Mouse (Mus musculus): ENCODE measurements around the gene Ooep. TPM values are rescaled to one million over a fixed set of nuclear protein-coding genes. Genes with fewer than 3 reads are reported as not detected.
"Not testable (repeated sequence)": the region's sequence is repeated elsewhere in the genome, so short reads cannot be mapped to it uniquely, and the experiment has no call there.

The Ooep gene
- polyA plus RNA-seq, 1 experiment from 2014 or later, result 0.37 TPM

GRCm38 (mm10) chr9:78385893-78386292, 7.4 kb upstream of the Ooep start:
- Histone ChIP-seq H3K4me3 (replicated peaks) (no peak overlapping the region), H3K36me3 (no peaks in the 10 kb centered on the region), H3K9me3 (no peaks in the 10 kb centered on the region), H3K4me1 (no peaks in the 10 kb centered on the region), H3K27ac (no peak overlapping the region), H3K4me2 (no peak overlapping the region), H3K9ac (no peak overlapping the region), H3K27me3 (replicated peaks) (no peaks in the 10 kb centered on the region)
- no peak for ATAC-seq (ENCODE audit: insufficient read depth, low FRiP score, low read depth)
- 49% methylated on average over 3 of the region's 3 CpGs for WGBS

- peaks cover 7% of the 10 kb centered on the region for H3K4me1 ChIP-seq
- H3K27ac ChIP-seq, result no peak overlapping the region
- H3K36me3 ChIP-seq, result no peaks in the 10 kb centered on the region
- no peak for ATAC-seq (ENCODE audit: insufficient read depth, low FRiP score, low read depth)
- H3K4me2 ChIP-seq, result peak overlapping the region; percentile 56; the same call in 1 of the 2 replicates
- H3K27me3 ChIP-seq (replicated peaks), result no peaks in the 10 kb centered on the region
- H3K9me3 ChIP-seq, result no peaks in the 10 kb centered on the region
- peak overlapping the region; percentile 27; the same call in 1 of the 2 replicates for H3K4me3 ChIP-seq (replicated peaks)
- H3K9ac ChIP-seq, result no peak overlapping the region
- 45% methylated on average over 8 of the region's 8 CpGs for WGBS
These were observed 979 bp downstream of the Ooep start for GRCm38 (mm10) chr9:78377546-78377945.

- Histone ChIP-seq H3K27ac (no peak overlapping the region), H3K27me3 (replicated peaks) (no peaks in the 10 kb centered on the region), H3K9ac (no peak overlapping the region), H3K9me3 (no peaks in the 10 kb centered on the region), H3K4me2 (no peak overlapping the region), H3K36me3 (no peaks in the 10 kb centered on the region), H3K4me1 (peaks cover 7% of the 10 kb centered on the region), H3K4me3 (replicated peaks) (no peak overlapping the region)
- ATAC-seq (ENCODE audit: insufficient read depth, low FRiP score, low read depth), result no peak
- 70% methylated on average over 4 of the region's 4 CpGs for WGBS
These were observed 3.0 kb downstream of the Ooep start for GRCm38 (mm10) chr9:78375486-78375885.

- Histone ChIP-seq H3K27ac (no peak overlapping the region), H3K4me3 (replicated peaks) (no peak overlapping the region), H3K4me2 (no peak overlapping the region), H3K9ac (no peak overlapping the region), H3K27me3 (replicated peaks) (no peaks in the 10 kb centered on the region), H3K36me3 (no peaks in the 10 kb centered on the region), H3K9me3 (no peaks in the 10 kb centered on the region), H3K4me1 (peaks cover 7% of the 10 kb centered on the region)
- ATAC-seq (ENCODE audit: insufficient read depth, low FRiP score, low read depth), result no peak
- WGBS, result 81% methylated on average over 1 of the region's 1 CpGs
These were observed 3.6 kb downstream of the Ooep start for GRCm38 (mm10) chr9:78374885-78375389.

GRCm38 (mm10) chr9:78374397-78374796, 4.1 kb downstream of the Ooep start:
- no peak for ATAC-seq (ENCODE audit: insufficient read depth, low FRiP score, low read depth)

GRCm38 (mm10) chr9:78372827-78373504, 5.6 kb downstream of the Ooep start:
- Histone ChIP-seq H3K4me3 (replicated peaks) (no peak overlapping the region), H3K9ac (no peak overlapping the region), H3K9me3 (no peaks in the 10 kb centered on the region), H3K4me1 (peaks cover 1% of the 10 kb centered on the region; the same call in 1 of the 2 replicates), H3K27ac (no peak overlapping the region), H3K27me3 (replicated peaks) (no peaks in the 10 kb centered on the region), H3K36me3 (no peaks in the 10 kb centered on the region), H3K4me2 (no peak overlapping the region)
- no peak for ATAC-seq (ENCODE audit: insufficient read depth, low FRiP score, low read depth)
- WGBS, result 75% methylated on average over 10 of the region's 10 CpGs

More at GRCm38 (mm10) chr9:78374397-78374796, 4.1 kb downstream of the Ooep start:
- Histone ChIP-seq H3K4me2 (no peak overlapping the region), H3K9me3 (no peaks in the 10 kb centered on the region), H3K27me3 (replicated peaks) (no peaks in the 10 kb centered on the region), H3K4me1 (peaks cover 7% of the 10 kb centered on the region), H3K36me3 (no peaks in the 10 kb centered on the region), H3K9ac (no peak overlapping the region), H3K27ac (no peak overlapping the region), H3K4me3 (replicated peaks) (no peak overlapping the region)
- WGBS, result 33% methylated on average over 5 of the region's 5 CpGs

GRCm38 (mm10) chr9:78371441-78371840, 7.1 kb downstream of the Ooep start:
- ATAC-seq (ENCODE audit: insufficient read depth, low FRiP score, low read depth), result no peak
- WGBS, result 93% methylated on average over 3 of the region's 3 CpGs
- no peaks in the 10 kb centered on the region for H3K36me3 ChIP-seq
- H3K9ac ChIP-seq, result no peak overlapping the region
- H3K27me3 ChIP-seq (replicated peaks), result no peaks in the 10 kb centered on the region
- no peak overlapping the region for H3K4me3 ChIP-seq (replicated peaks)
- no peaks in the 10 kb centered on the region for H3K4me1 ChIP-seq
- H3K27ac ChIP-seq, result no peak overlapping the region
- no peaks in the 10 kb centered on the region for H3K9me3 ChIP-seq
- H3K4me2 ChIP-seq, result no peak overlapping the region

GRCm38 (mm10) chr9:78369786-78370185, 8.7 kb downstream of the Ooep start:
- H3K27ac ChIP-seq, result no peak overlapping the region
- no peaks in the 10 kb centered on the region for H3K27me3 ChIP-seq (replicated peaks)
- H3K9ac ChIP-seq, result no peak overlapping the region
- no peaks in the 10 kb centered on the region for H3K4me1 ChIP-seq
- no peak overlapping the region for H3K4me2 ChIP-seq
- H3K36me3 ChIP-seq, result no peaks in the 10 kb centered on the region
- no peak for ATAC-seq (ENCODE audit: insufficient read depth, low FRiP score, low read depth)
- no peaks in the 10 kb centered on the region for H3K9me3 ChIP-seq
- 86% methylated on average over 7 of the region's 7 CpGs for WGBS
- H3K4me3 ChIP-seq (replicated peaks), result no peak overlapping the region

GRCm38 (mm10) chr9:78369349-78369748, 9.2 kb downstream of the Ooep start:
- WGBS, result 85% methylated on average over 2 of the region's 2 CpGs
- Histone ChIP-seq H3K4me2 (no peak overlapping the region), H3K9ac (no peak overlapping the region), H3K27ac (no peak overlapping the region), H3K27me3 (replicated peaks) (no peaks in the 10 kb centered on the region), H3K9me3 (no peaks in the 10 kb centered on the region), H3K4me3 (replicated peaks) (no peak overlapping the region), H3K36me3 (no peaks in the 10 kb centered on the region), H3K4me1 (no peaks in the 10 kb centered on the region)
- no peak for ATAC-seq (ENCODE audit: insufficient read depth, low FRiP score, low read depth)

GRCm38 (mm10) chr9:78368671-78369293, 9.7 kb downstream of the Ooep start:
- H3K9me3 ChIP-seq, result no peaks in the 10 kb centered on the region
- H3K27ac ChIP-seq, result no peak overlapping the region
- H3K9ac ChIP-seq, result no peak overlapping the region
- WGBS, result 57% methylated on average over 3 of the region's 3 CpGs
- no peak for ATAC-seq (ENCODE audit: insufficient read depth, low FRiP score, low read depth)
- no peak overlapping the region for H3K4me3 ChIP-seq (replicated peaks)
- no peaks in the 10 kb centered on the region for H3K36me3 ChIP-seq
- no peaks in the 10 kb centered on the region for H3K4me1 ChIP-seq
- H3K27me3 ChIP-seq (replicated peaks), result no peaks in the 10 kb centered on the region
- H3K4me2 ChIP-seq, result no peak overlapping the region

- H3K4me3 ChIP-seq (replicated peaks); H3K27ac ChIP-seq; H3K4me1 ChIP-seq; H3K27me3 ChIP-seq (replicated peaks); ATAC-seq (ENCODE audit: insufficient read depth, low FRiP score, low read depth); H3K9me3 ChIP-seq; H3K9ac ChIP-seq; H3K36me3 ChIP-seq; H3K4me2 ChIP-seq: not testable (repeated sequence)
- 88% methylated on average over 16 of the region's 16 CpGs for WGBS
These were observed 10.6 kb downstream of the Ooep start, which contains the start of gene Dppa5a for GRCm38 (mm10) chr9:78367959-78368358. Dppa5a (minus strand) TSS chr9:78368177.

GRCm38 (mm10) chr9:78365850-78366544, 12.5 kb downstream of the Ooep start:
- Histone ChIP-seq H3K36me3 (no peaks in the 10 kb centered on the region), H3K9me3 (no peaks in the 10 kb centered on the region), H3K27ac (no peak overlapping the region), H3K4me1 (no peaks in the 10 kb centered on the region), H3K4me3 (replicated peaks) (no peak overlapping the region), H3K9ac (no peak overlapping the region), H3K4me2 (no peak overlapping the region), H3K27me3 (replicated peaks) (no peaks in the 10 kb centered on the region)
- ATAC-seq (ENCODE audit: insufficient read depth, low FRiP score, low read depth), result no peak
- 62% methylated on average over 13 of the region's 13 CpGs for WGBS

Data from stomach, embryonic 15.5 days (tissue).